ENCODE assay signal across 16 mouse cellular contexts in the genomic region with DNA sequence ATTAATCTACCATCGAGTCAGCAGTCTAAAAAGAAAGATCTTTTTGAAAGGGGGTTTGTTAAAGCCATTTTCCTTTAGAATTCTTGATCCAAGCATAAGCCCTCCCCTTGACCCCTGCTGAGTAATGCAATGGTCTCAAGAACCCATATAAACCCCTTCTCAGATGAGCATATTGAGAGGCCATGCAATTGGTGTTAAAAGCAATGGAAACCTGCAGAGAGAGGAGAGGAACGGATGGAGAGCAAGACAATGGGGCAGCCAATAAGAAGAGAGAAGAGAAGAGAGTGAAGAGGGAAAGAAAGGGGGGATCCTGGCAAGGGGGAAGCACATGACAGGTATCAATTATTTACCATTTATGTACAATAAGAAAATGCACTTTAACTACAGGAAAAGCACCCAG.
"Had no signal": no experiment of that assay in that cellular context is flagged by ENCODE, and none has a peak within 500 bp of the region (broad histone marks: within the 10 kb centered on the region; RNA-seq: fewer than 3 reads in every experiment).

No protein-coding gene starts in this region.

- H3K27me3 ChIP-seq: liver, embryonic 13.5 days; midbrain, embryonic 12.5 days; midbrain, embryonic 15.5 days; neural tube, embryonic 13.5 days; stomach, embryonic 15.5 days had no signal

- H3K4me2 ChIP-seq: liver, embryonic 13.5 days; midbrain, embryonic 12.5 days; midbrain, embryonic 15.5 days; neural tube, embryonic 13.5 days; stomach, embryonic 15.5 days had no signal

- H3K36me3 ChIP-seq: liver, embryonic 13.5 days; midbrain, embryonic 12.5 days; midbrain, embryonic 15.5 days; neural tube, embryonic 13.5 days; stomach, embryonic 15.5 days had no signal

- ATAC-seq: midbrain, embryonic 15.5 days had no signal

- DNase-seq: kidney, adult 9 months; kidney, postnatal 14 days; kidney, postnatal 4 days; liver, embryonic 13.5 days; lung, adult 2 months; lung, postnatal 14 days; lung, postnatal 4 days; retina, postnatal 1 day; right cerebral cortex, postnatal 25 days; spleen, adult 18-20 months; thymus, postnatal 4 days had no signal

- H3K9ac ChIP-seq: liver, embryonic 13.5 days; midbrain, embryonic 12.5 days; midbrain, embryonic 15.5 days; neural tube, embryonic 13.5 days; stomach, embryonic 15.5 days had no signal

- H3K4me3 ChIP-seq: liver, embryonic 13.5 days; midbrain, embryonic 12.5 days; midbrain, embryonic 15.5 days; myocyte; neural tube, embryonic 13.5 days; stomach, embryonic 15.5 days had no signal

- H3K9me3 ChIP-seq: liver, embryonic 13.5 days; midbrain, embryonic 12.5 days; midbrain, embryonic 15.5 days; neural tube, embryonic 13.5 days; stomach, embryonic 15.5 days had no signal

- H3K27ac ChIP-seq: liver, embryonic 13.5 days; midbrain, embryonic 12.5 days; midbrain, embryonic 15.5 days; neural tube, embryonic 13.5 days; stomach, embryonic 15.5 days had no signal

- H3K4me1 ChIP-seq: liver, embryonic 13.5 days; midbrain, embryonic 12.5 days; midbrain, embryonic 15.5 days; neural tube, embryonic 13.5 days; stomach, embryonic 15.5 days had no signal
